Mouse (Mus musculus) Patski (cell line): Measurements from ENCODE around the gene Sel1l3. TPM values are rescaled to one million over a fixed set of nuclear protein-coding genes. Genes with fewer than 3 reads are reported as not detected.
A peak's percentile ranks its signal among the peaks of the same experiment; 100 is the strongest.

Experiments used
- ATAC-seq: fragments of 100-300 bp; one replicate; pipeline ENCODE4 v1.8.0; 2021
- CTCF ChIA-PET: fragments of 350-600 bp; sonication (Branson Sonifier 250); formaldehyde crosslinking; loops from one replicate; lab custom pipeline; 2022; ENCODE audit warnings: inconsistent platforms; lab: Charles Lee
- POLR2A ChIA-PET: fragments of 350-600 bp; sonication (Branson Sonifier 250); formaldehyde crosslinking; loops from one replicate; lab custom pipeline; 2022; ENCODE audit warnings: antibody characterized with exemption, inconsistent platforms; lab: Charles Lee
- DNase-seq: peaks from one replicate; pipeline ENCODE4 v3.0.0-alpha.2; 2011; ENCODE audit warnings: low read depth, low spot score
- H3K27me3 ChIP-seq: fragments of 371-371 bp; one replicate; pipeline ENCODE4 v1.5.1; 2021
- CTCF ChIP-seq: fragments of 100-300 bp; IDR thresholded peaks from one replicate; pipeline ENCODE4 v1.5.1; 2021
- in situ Hi-C: fragments of 300-500 bp; cut with MboI; formaldehyde crosslinking; loops from 3 replicates; pipeline ENCODE4 v1.11.1; 2018; ENCODE audit warnings: low pct_unique_long_range_greater_than_20kb, mixed read lengths
- polyA plus RNA-seq: library from polyadenylated mRNA; unstranded; gene quantifications from one replicate; pipeline ENCODE4 v1.2.3, GENCODE M21; 2021

Gene Sel1l3
- polyA plus RNA-seq, 1 experiment from 2014 or later, result 8.1 TPM

DNA sequence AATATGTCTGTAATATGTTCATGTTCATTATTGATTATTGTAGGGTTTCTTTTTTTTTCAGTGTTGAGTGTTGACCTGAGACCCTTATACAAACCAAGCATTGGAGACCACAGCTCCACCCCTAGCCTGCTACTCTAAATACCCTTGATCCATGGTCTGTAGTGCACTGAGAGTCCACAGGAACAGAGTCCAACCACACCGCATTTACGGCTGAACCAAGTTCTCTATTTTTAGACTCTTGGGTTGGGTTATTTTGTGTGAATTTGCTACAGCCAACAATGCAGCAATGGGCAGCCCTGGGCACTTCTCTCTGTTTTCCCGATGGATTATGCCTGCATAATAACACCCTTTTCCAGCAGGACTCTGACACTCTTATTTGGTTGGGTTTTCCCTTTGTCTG is 54.6 kb downstream of the Sel1l3 start:
- CTCF ChIA-PET, result interaction anchor here (1.0 to 1.2 kb wide), 2 partner anchors 16 to 22 kb away, joined by 3 read pairs; no protein-coding TSS in a partner anchor
- no peak for TF ChIP-seq CTCF
- DNase-seq, result no peak
- POLR2A ChIA-PET, result no interaction called here
- ATAC-seq, result no peak
- in situ Hi-C loops, result no loop called here
- H3K27me3 ChIP-seq, result peaks cover 4% of the 10 kb centered on the region

DNA sequence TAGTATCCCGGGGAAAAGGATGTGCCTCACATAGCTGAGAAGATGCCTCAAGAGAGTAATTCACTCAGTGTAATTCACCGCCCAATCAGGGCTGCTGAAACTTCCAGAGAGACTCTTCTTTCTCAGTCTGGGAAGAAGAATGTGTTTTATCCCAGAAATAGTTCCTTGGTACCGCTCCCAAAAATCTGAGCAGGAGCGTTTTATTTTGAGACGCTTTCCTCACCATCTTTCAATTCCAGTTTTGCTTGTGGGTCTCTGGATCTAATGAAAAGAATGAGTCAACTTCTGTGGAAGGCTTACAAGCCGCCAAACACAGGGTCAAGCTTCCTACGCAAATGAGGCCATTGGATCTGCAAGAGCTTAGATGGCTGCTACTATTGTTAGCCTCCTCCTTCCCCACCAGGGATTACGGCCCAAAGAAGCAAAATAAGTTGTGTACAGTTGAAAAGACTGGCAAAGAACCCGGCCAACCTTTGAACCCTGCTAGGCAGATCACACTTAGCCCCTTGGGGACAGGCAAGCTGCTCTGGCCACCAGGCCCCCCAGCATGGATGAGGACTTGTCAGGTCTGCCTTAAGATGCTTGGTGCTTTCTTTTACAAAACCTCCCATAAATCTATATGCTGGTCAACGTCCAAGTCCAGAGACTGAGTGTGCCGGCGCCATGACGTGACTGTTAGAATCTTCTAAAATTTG is 57.6 kb downstream of the Sel1l3 start:
- ChIA-PET POLR2A (interaction anchor here (0.7 kb wide), 1 partner anchor 9 kb away, joined by 3 read pairs; no protein-coding TSS in a partner anchor), CTCF (interaction anchor here (1.5 kb wide), 1 partner anchor 9 kb away, joined by 4 read pairs; no protein-coding TSS in a partner anchor)
- H3K27me3 ChIP-seq, result peaks cover 4% of the 10 kb centered on the region
- ATAC-seq (no peak), DNase-seq (no peak)
- TF ChIP-seq CTCF, result no peak
- in situ Hi-C loops, result no loop called here

DNA sequence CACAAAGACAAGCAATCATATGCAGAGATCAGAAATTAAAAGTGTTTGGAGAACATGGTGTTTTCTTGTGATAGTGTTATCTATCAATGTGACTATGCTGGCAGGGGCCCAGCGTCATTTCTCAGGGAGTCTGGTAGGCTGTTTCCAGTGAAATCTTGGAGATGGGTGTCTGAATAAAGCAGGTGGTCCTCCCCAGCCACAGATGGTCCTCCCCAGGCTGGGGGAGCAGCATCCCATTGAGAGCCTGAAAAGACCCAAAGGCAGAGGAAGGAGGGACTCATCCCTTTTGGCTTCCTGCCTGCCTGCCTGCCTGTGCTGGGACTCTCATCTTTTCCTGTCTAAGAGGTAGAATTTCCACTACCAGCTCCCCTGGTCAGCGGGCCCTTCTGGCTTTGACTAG is 59.2 kb downstream of the Sel1l3 start:
- H3K27me3 ChIP-seq, result peaks cover 4% of the 10 kb centered on the region
- ChIA-PET POLR2A (no interaction called here), CTCF (no interaction called here)
- in situ Hi-C loops, result no loop called here
- no peak for TF ChIP-seq CTCF
- DNase-seq, result no peak
- no peak for ATAC-seq

DNA sequence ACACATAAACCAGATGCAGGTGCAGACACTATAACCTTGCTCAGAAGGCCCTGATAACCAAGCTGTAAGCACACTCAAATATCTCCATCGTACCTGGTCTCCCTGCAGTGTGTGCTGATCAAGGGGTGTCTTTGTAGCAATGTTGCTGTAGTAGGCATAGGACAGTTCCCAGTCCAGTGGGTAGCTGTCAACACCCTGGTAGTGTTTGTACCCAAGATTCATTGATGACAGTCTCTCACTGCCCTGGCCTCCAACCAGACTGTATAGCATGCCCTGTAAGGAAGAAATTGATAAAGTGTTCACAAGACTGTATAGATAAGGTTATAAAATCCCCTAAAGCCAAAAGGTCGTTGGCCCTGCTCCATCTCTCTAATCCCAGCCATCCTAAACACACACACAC is 59.6 kb downstream of the Sel1l3 start:
- in situ Hi-C loops, result no loop called here
- ChIA-PET POLR2A (no interaction called here), CTCF (no interaction called here)
- no peak for DNase-seq
- H3K27me3 ChIP-seq, result peaks cover 4% of the 10 kb centered on the region
- no peak for ATAC-seq
- no peak for TF ChIP-seq CTCF

DNA sequence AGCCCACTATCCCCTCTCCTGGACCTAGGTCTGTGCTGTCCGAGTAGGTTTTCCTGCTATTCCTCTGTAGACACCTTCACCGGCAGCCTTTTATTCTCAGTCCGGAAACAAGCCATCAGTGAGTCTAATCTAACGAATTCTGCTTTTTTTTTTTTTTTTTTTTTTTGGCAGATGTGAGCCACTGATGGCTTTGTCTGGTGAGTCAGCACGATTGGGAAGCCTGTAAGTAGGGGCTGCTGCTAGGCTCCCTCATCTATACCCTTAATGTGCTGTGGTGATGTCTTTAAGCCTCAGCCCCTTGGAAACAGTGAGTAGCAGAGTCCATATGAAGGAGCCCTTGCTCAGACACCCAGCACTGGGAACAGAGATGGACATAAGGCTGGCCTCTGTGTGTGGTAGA is 60.6 kb downstream of the Sel1l3 start:
- DNase-seq (no peak), ATAC-seq (no peak)
- ChIA-PET CTCF (no interaction called here), POLR2A (interaction anchor here (0.7 kb wide), 1 partner anchor 50 kb away, joined by 4 read pairs; no protein-coding TSS in a partner anchor)
- peaks cover 3% of the 10 kb centered on the region for H3K27me3 ChIP-seq
- in situ Hi-C loops, result no loop called here
- TF ChIP-seq CTCF, result no peak

DNA sequence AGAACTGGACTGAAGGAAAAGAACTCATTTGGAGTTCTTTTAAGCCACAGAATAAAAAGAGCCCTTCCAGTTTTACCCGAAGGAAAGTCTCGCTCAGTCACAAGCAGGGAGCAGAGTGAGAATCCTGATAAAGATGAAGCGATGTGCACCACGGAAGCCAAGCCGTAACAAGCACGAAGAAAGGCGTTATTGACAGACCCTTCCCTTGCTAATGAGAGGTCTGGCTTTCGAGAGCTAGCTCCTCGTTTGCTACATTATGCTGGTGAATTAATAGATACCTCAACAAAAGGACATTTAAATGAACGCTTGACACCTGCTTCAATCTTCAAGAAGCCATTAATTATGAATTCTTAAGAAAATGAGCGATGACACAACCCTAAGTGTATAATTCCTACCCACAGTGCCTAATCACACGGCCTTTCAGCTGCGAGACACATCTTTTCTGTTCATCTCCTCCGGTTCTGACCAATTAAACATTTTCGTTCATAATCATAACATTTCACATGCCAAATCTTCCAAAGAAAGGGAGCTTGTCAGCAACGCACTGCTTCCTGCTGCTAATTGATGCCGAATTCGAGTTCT is 62.3 kb downstream of the Sel1l3 start:
- ATAC-seq, result no peak
- POLR2A ChIA-PET, result no interaction called here
- H3K27me3 ChIP-seq, result no peaks in the 10 kb centered on the region
- in situ Hi-C loops, result no loop called here
- CTCF ChIA-PET, result interaction anchor here (1.4 kb wide), 1 partner anchor 15 kb away, joined by 4 read pairs; no protein-coding TSS in a partner anchor
- no peak for DNase-seq
- TF ChIP-seq CTCF, result no peak

DNA sequence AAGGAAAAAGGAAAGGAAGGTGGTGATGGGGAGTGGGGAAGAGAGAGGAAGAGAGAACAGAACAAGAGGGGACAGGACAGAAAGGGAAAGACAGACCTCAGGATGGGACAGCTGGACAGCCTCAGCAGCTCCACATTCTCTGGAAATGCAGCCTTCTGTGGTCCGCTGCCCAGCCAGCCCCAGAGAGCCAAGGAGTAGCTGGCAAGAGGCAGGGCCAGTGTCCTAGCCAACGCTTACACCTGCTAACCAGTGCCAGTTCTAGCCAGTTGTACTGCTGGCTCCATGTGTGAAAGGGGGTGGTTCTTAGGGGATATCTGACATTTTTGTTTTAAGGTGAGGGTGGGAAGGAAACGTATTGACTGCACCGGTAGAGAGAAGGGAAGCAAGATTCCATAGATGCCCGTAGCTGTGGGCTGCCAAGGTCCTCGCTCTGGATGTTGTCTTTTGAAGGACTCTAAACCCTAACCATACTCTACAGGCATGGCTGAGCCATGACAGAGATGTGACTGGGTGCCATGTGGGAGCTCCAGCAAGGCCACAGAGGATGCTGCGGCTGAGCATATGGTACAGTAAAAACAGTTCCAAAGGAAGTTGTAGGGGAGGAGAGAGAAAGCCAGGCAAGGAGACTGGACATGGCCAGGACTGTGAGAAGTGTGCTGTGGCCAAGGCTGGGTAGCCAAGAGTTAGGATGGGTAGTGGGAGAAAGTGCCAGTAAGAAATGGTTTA is 64.6 kb downstream of the Sel1l3 start:
- ATAC-seq, result no peak
- in situ Hi-C loops, result no loop called here
- no peaks in the 10 kb centered on the region for H3K27me3 ChIP-seq
- no peak for TF ChIP-seq CTCF
- ChIA-PET CTCF (interaction anchor here (1.1 kb wide), 1 partner anchor 26 kb away, joined by 4 read pairs; no protein-coding TSS in a partner anchor), POLR2A (no interaction called here)
- no peak for DNase-seq

DNA sequence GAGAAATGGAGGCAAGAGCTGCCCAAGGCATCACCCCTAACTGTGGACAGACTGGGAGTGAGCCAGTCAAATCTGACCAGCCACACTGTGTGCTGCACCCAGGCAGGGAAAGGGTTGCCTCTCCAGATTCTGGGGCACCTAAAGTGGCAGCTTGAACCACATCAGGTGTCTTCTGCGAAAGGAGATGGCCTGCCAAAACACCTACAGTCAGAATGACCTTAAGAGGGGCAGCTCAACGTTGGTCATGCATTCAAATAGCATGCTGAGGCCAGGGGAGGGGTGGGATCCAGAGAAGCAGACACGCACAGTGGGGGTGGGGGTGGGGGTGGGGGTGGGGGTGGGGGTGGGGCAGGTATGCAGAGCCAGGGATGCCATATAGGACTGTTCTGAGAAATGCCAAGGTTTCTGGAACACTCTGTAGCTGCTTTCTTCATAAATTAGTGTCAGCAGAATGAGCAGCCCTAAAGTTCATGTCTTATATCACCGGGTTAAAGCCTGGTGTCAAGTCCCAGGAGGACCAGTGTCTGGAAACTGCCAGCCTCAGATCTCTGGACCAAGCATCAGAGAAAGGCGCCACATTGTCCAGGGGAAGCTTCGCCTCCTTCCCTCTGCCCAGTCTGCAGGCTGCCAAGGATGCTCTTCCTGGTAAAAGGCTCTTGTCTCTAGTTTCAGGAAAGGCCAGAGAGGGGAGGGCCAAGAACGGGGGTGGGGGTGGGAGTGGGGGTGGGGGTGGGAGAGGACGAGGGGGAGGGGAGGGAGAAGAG is 65.4 kb downstream of the Sel1l3 start:
- POLR2A ChIA-PET, result no interaction called here
- no peak for TF ChIP-seq CTCF
- no peaks in the 10 kb centered on the region for H3K27me3 ChIP-seq
- CTCF ChIA-PET, result interaction anchor here (1.1 to 1.8 kb wide), 3 partner anchors 10 to 25 kb away, joined by 4 to 7 read pairs (median 4); no protein-coding TSS in a partner anchor
- in situ Hi-C loops, result no loop called here
- DNase-seq (no peak), ATAC-seq (no peak)

DNA sequence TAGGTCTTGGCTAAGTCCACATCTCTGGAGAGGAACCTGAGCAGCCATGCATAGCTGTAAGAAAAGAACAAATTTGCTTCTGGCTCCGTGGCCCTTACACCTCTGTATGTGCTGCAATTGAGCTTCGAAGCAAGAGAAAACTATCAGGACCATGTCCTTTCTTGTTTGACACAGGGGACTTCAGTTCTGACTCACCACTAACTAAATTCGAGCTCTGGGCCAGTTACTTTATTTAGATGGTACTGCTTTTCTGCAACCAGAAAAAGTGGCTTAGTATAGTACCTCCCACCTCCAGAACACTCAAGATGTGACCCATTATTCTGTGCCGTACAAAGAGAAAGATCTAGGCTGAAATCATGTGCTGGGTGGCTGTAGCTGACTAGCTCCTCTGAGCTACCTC is 66.3 kb downstream of the Sel1l3 start:
- no peaks in the 10 kb centered on the region for H3K27me3 ChIP-seq
- in situ Hi-C loops, result no loop called here
- ChIA-PET CTCF (interaction anchor here (1.0 to 1.8 kb wide), 4 partner anchors 8 to 20 kb away, joined by 3 to 7 read pairs (median 4); no protein-coding TSS in a partner anchor), POLR2A (interaction anchor here (0.6 to 0.7 kb wide), 2 partner anchors 8 to 1593 kb away, joined by 3 read pairs; no protein-coding TSS in a partner anchor)
- TF ChIP-seq CTCF, result no peak
- DNase-seq (no peak), ATAC-seq (peak; percentile 19)

DNA sequence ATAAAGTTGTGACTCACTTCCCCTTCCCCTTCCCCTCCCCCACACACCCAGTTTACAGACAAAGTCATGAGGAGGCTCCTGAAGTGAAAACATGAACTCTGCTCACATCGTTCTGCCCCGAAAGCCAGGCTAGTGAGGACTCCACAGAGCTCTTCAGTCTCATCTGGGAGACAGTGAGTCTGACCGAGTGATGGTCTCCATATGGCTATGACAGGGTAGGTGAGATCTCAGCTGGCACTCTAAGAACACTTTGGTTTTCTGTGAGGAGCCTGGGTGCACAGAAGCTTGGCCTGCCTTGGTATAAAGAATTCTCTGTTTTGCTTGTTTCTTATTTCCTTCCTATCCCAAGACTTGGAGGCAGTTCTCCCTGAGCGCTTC is 67.1 kb downstream of the Sel1l3 start:
- no peak for TF ChIP-seq CTCF
- DNase-seq, result no peak
- no peaks in the 10 kb centered on the region for H3K27me3 ChIP-seq
- in situ Hi-C loops, result no loop called here
- no peak for ATAC-seq
- ChIA-PET POLR2A (interaction anchor here (0.7 kb wide), 1 partner anchor 9 kb away, joined by 3 read pairs; no protein-coding TSS in a partner anchor), CTCF (interaction anchor here (1.0 to 1.8 kb wide), 5 partner anchors 8 to 21 kb away, joined by 3 to 7 read pairs (median 4); no protein-coding TSS in a partner anchor)
